In the genomic region with DNA sequence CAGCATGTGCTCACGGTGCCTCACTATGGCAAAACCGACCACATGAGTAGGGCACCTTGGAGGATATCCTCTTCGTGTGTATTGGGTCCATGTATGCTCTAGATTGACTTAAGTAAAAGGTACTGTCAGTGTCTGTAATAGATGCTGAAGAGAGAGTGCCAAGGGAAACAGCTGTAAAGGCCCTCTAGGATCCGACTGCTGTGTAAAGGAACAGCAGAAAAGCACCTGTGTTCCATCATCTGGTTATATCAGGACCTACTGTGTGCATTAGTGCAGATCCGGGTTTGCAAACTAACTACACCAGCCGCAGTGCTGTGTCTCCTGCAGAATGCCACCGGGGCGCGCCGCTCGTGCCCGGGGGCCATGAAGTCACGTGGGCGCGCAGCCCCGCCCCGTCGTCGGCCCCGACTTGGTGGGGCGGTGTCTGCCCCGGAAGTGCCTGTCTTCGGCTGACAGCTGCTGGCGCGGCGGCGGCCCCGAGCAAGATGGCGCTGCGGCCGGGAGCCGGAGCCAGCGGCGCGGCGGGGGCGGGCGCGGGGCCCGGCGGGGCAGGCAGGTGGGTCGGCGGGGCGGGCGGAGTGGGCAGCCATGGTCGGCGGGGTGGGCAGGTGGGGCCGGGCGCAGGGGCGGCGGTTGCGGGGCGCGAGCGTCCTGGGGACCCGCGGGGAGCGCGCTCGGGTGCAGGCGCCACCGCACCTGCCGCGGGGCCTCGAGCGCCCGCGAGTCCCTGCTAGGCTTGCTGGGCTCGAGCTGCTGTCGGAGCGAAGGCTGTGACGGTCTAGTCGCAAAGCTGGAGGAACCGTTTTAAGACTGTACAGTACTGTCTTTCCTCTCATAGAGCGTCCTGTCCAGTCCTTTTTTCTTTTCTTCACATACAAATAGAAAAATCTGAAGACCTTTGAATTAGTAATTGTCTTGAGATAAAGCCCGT, we compare ENCODE assay signal across 7 mouse cellular contexts. TPM values are rescaled to one million over a fixed set of nuclear protein-coding genes. Genes with fewer than 3 reads are reported as not detected.
DNase-seq lines count a peak whose midpoint lies in the region; ATAC-seq lines count a peak whose summit lies in the region.

A gene (plus strand): TSS at position 438 of the 931 bp plus-strand sequence.

- peaks cover 4% of the 10 kb centered on the region; the same call in 1 of the 2 replicates for H3K36me3 ChIP-seq in embryonic facial prominence, embryonic 11.5 days (replicated peaks; ENCODE audit: control insufficient read depth, insufficient read depth, low read depth, low read length)
- peaks cover 3% of the 10 kb centered on the region; the same call in 1 of the 2 replicates for H3K36me3 ChIP-seq in limb, embryonic 11.5 days (ENCODE audit: control insufficient read depth, insufficient read depth, low read length)
- peaks cover 37% of the 10 kb centered on the region for H3K36me3 ChIP-seq in midbrain, embryonic 14.5 days (ENCODE audit: control insufficient read depth, insufficient read depth, low read length)

- no peaks in the 10 kb centered on the region for H3K4me1 ChIP-seq in embryonic facial prominence, embryonic 11.5 days (ENCODE audit: control insufficient read depth, insufficient read depth, low read length)
- H3K4me1 ChIP-seq in limb, embryonic 11.5 days (ENCODE audit: control insufficient read depth, insufficient read depth, low read length), result no peaks in the 10 kb centered on the region
- H3K4me1 ChIP-seq in midbrain, embryonic 14.5 days (ENCODE audit: control insufficient read depth, insufficient read depth, low read length), result peaks cover 24% of the 10 kb centered on the region

- peak within 1 kb of the TSS; percentile 64 for H3K4me3 ChIP-seq in embryonic facial prominence, embryonic 11.5 days (ENCODE audit: low read depth, low read length)
- H3K4me3 ChIP-seq in limb, embryonic 11.5 days (ENCODE audit: low read depth, low read length), result peak within 1 kb of the TSS; percentile 48
- H3K4me3 ChIP-seq in midbrain, embryonic 14.5 days (replicated peaks; ENCODE audit: low read depth, low read length), result peak within 1 kb of the TSS; percentile 63

- WGBS in embryonic facial prominence, embryonic 11.5 days, result 1% methylated on average over 64 of the region's 76 CpGs
- WGBS in limb, embryonic 11.5 days, result 2% methylated on average over 61 of the region's 76 CpGs
- WGBS in midbrain, embryonic 14.5 days, result 2% methylated on average over 68 of the region's 76 CpGs

- H3K4me2 ChIP-seq in embryonic facial prominence, embryonic 11.5 days (ENCODE audit: low read depth, low read length), result peak within 1 kb of the TSS; percentile 59
- H3K4me2 ChIP-seq in limb, embryonic 11.5 days (ENCODE audit: low read depth, severe bottlenecking), result peak within 1 kb of the TSS; percentile 62
- peak within 1 kb of the TSS; percentile 64 for H3K4me2 ChIP-seq in midbrain, embryonic 14.5 days (ENCODE audit: low read length)

- H3K27ac ChIP-seq in embryonic facial prominence, embryonic 11.5 days (replicated peaks; ENCODE audit: low read depth, low read length), result peak within 1 kb of the TSS; percentile 56; the same call in 1 of the 2 replicates
- H3K27ac ChIP-seq in limb, embryonic 11.5 days (replicated peaks; ENCODE audit: low read depth, low read length), result no peak within 1 kb of the TSS
- peak within 1 kb of the TSS; percentile 92 for H3K27ac ChIP-seq in midbrain, embryonic 14.5 days (replicated peaks; ENCODE audit: low read depth, low read length)

- H3K27me3 ChIP-seq in embryonic facial prominence, embryonic 11.5 days (ENCODE audit: control insufficient read depth, insufficient read depth, low read length), result no peaks in the 10 kb centered on the region
- H3K27me3 ChIP-seq in limb, embryonic 11.5 days (ENCODE audit: control insufficient read depth, insufficient read depth, low read length), result no peaks in the 10 kb centered on the region
- H3K27me3 ChIP-seq in midbrain, embryonic 14.5 days (ENCODE audit: control insufficient read depth, insufficient read depth, low read length), result no peaks in the 10 kb centered on the region

- peak; percentile 95 for DNase-seq in adrenal gland, postnatal 14 days
- peak; percentile 90 for DNase-seq in embryonic facial prominence, embryonic 11.5 days (ENCODE audit: low spot score)
- DNase-seq in heart, adult 11 months, result peak; percentile 99
- DNase-seq in kidney, adult 18-20 months, result peak; percentile 92
- peak; percentile 87 for DNase-seq in limb, embryonic 11.5 days (ENCODE audit: low spot score)
- peak; percentile 96 for DNase-seq in midbrain, embryonic 14.5 days
- DNase-seq in spleen, adult 18-20 months, result peak; percentile 86 to 96

- H3K9me3 ChIP-seq in embryonic facial prominence, embryonic 11.5 days (replicated peaks; ENCODE audit: control insufficient read depth, low read length), result no peaks in the 10 kb centered on the region
- no peaks in the 10 kb centered on the region for H3K9me3 ChIP-seq in limb, embryonic 11.5 days (ENCODE audit: control insufficient read depth, low read length)
- no peaks in the 10 kb centered on the region for H3K9me3 ChIP-seq in midbrain, embryonic 14.5 days (ENCODE audit: control insufficient read depth, low read length)

- peak within 1 kb of the TSS; percentile 78 for H3K9ac ChIP-seq in embryonic facial prominence, embryonic 11.5 days (replicated peaks; ENCODE audit: low read length)
- H3K9ac ChIP-seq in limb, embryonic 11.5 days (ENCODE audit: low read length), result peak within 1 kb of the TSS; percentile 70
- peak within 1 kb of the TSS; percentile 77 for H3K9ac ChIP-seq in midbrain, embryonic 14.5 days (replicated peaks; ENCODE audit: low read length)

- peak; percentile 86 for ATAC-seq in embryonic facial prominence, embryonic 11.5 days (replicated peaks; ENCODE audit: insufficient number of reproducible peaks, low FRiP score, low TSS enrichment, low read depth)
- peak; percentile 87 for ATAC-seq in limb, embryonic 11.5 days (ENCODE audit: insufficient number of reproducible peaks, low FRiP score, low TSS enrichment, low read depth)
- peak; percentile 94 for ATAC-seq in midbrain, embryonic 14.5 days (ENCODE audit: low FRiP score, low TSS enrichment)

RNA-seq across cellular contexts. Expression of the gene that starts here (rescaled TPM):
- total RNA-seq in adrenal gland, postnatal 14 days (2021), result 38.6 and 45.5 TPM in 2 replicates
- polyA plus RNA-seq in embryonic facial prominence, embryonic 11.5 days (2014; fragmentation: Nextera tagmentation; extraction: Ambion mirVana), result 8.0 and 8.3 TPM in 2 replicates
- 6.4 and 7.5 TPM in 2 replicates for polyA plus RNA-seq in limb, embryonic 11.5 days (2014; fragmentation: Nextera tagmentation; extraction: Ambion mirVana)
- polyA plus RNA-seq in midbrain, embryonic 14.5 days (2014; fragmentation: Nextera tagmentation; extraction: Ambion mirVana), result 25.8 and 34.2 TPM in 2 replicates
